Mouse (Mus musculus): ENCODE measurements around the gene Abcc12.

Abcc12 gene

GRCm38 (mm10) chr8:86580458-86580857, at the start of gene Abcc12:
Gene Abcc12, minus strand, starts transcription at chr8:86580686.
- no peak for DNase-seq (ENCODE audit: extremely low read depth, low read depth)

GRCm38 (mm10) chr8:86630212-86630611, 49.7 kb upstream of the Abcc12 start:
- DNase-seq (ENCODE audit: extremely low read depth, low read depth): no peak

GRCm38 (mm10) chr8:86624915-86625314, 44.4 kb upstream of the Abcc12 start:
- DNase-seq (ENCODE audit: extremely low read depth, low read depth): no peak

- peak; percentile 81 for DNase-seq (ENCODE audit: extremely low read depth, low read depth)
Measured at GRCm38 (mm10) chr8:86623911-86624731, 43.6 kb upstream of the Abcc12 start, which contains the start of gene Lonp2. Gene Lonp2, plus strand, starts transcription at chr8:86624043.

GRCm38 (mm10) chr8:86623551-86623910, 43.0 kb upstream of the Abcc12 start:
- DNase-seq (ENCODE audit: extremely low read depth, low read depth): no peak

GRCm38 (mm10) chr8:86617759-86618387, 37.4 kb upstream of the Abcc12 start:
- peak; percentile 66 for DNase-seq (ENCODE audit: extremely low read depth, low read depth)

- no peak for DNase-seq (ENCODE audit: extremely low read depth, low read depth)
Measured at GRCm38 (mm10) chr8:86615095-86615769, 34.7 kb upstream of the Abcc12 start.

- DNase-seq (ENCODE audit: extremely low read depth, low read depth): no peak
Measured at GRCm38 (mm10) chr8:86613798-86614197, 33.3 kb upstream of the Abcc12 start.

GRCm38 (mm10) chr8:86604676-86605075, 24.2 kb upstream of the Abcc12 start:
- no peak for DNase-seq (ENCODE audit: extremely low read depth, low read depth)

- DNase-seq (ENCODE audit: extremely low read depth, low read depth): no peak
Measured at GRCm38 (mm10) chr8:86603174-86603573, 22.7 kb upstream of the Abcc12 start.

GRCm38 (mm10) chr8:86600311-86600710, 19.8 kb upstream of the Abcc12 start:
- DNase-seq (ENCODE audit: extremely low read depth, low read depth): no peak

GRCm38 (mm10) chr8:86599299-86599698, 18.8 kb upstream of the Abcc12 start:
- DNase-seq (ENCODE audit: extremely low read depth, low read depth): no peak

- no peak for DNase-seq (ENCODE audit: extremely low read depth, low read depth)
Measured at GRCm38 (mm10) chr8:86597681-86598080, 17.2 kb upstream of the Abcc12 start.

GRCm38 (mm10) chr8:86595671-86596070, 15.2 kb upstream of the Abcc12 start:
- no peak for DNase-seq (ENCODE audit: extremely low read depth, low read depth)

- DNase-seq (ENCODE audit: extremely low read depth, low read depth): no peak
Measured at GRCm38 (mm10) chr8:86594159-86594796, 13.8 kb upstream of the Abcc12 start.

- DNase-seq (ENCODE audit: extremely low read depth, low read depth): no peak
Measured at GRCm38 (mm10) chr8:86593099-86593498, 12.6 kb upstream of the Abcc12 start.

- no peak for DNase-seq (ENCODE audit: extremely low read depth, low read depth)
Measured at GRCm38 (mm10) chr8:86588338-86588737, 7.9 kb upstream of the Abcc12 start.

GRCm38 (mm10) chr8:86586642-86587041, 6.2 kb upstream of the Abcc12 start:
- no peak for DNase-seq (ENCODE audit: extremely low read depth, low read depth)

- no peak for DNase-seq (ENCODE audit: extremely low read depth, low read depth)
Measured at GRCm38 (mm10) chr8:86586058-86586457, 5.6 kb upstream of the Abcc12 start.

GRCm38 (mm10) chr8:86585532-86585931, 5.0 kb upstream of the Abcc12 start:
- DNase-seq (ENCODE audit: extremely low read depth, low read depth): peak; percentile 79

GRCm38 (mm10) chr8:86585118-86585517, 4.6 kb upstream of the Abcc12 start:
- peak; percentile 77 for DNase-seq (ENCODE audit: extremely low read depth, low read depth)

GRCm38 (mm10) chr8:86581921-86582331, 1.4 kb upstream of the Abcc12 start:
- DNase-seq (ENCODE audit: extremely low read depth, low read depth): no peak

All from MEL-GATA-1-ER (cell line).